Mouse (Mus musculus): Measurements from ENCODE around the gene Slc2a5. TPM values are rescaled to one million over a fixed set of nuclear protein-coding genes. Genes with fewer than 3 reads are reported as not detected.

Slc2a5 gene
- polyA plus RNA-seq, 1 experiment from 2014 or later = 3.3 TPM

DNA sequence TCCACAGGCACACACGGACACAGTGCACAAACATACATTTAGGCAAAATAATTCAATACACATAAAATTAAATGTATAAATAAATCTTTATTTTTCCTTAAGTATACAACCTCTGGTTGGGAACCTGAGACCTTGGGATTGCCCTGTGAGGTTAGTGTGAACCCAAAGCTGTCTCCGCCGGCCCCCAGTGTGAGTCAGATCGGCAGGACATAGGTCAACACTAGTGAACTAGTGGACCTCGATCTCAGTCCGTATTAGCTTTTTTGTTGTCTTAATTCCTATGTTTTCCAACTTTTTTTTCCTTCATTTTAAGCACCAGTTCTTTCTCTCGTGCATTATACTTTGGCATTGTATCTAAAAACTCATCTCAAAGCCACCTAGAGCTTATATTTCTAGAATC, 8.8 kb downstream of the Slc2a5 start:
- H3K4me3 ChIP-seq (ENCODE audit: low read depth, low read length) = no peak overlapping the region

GRCm38 (mm10) chr4:150128571-150128970, 9.5 kb downstream of the Slc2a5 start:
- 60% methylated on average over 8 of the region's 8 CpGs for WGBS

More for the DNA sequence above, 8.8 kb downstream of the Slc2a5 start:
- H3K4me1 ChIP-seq (ENCODE audit: control insufficient read depth, insufficient read depth, low read length) = no peaks in the 10 kb centered on the region
- DNase-seq (ENCODE audit: low spot score) (no peak), ATAC-seq (ENCODE audit: insufficient read depth, low FRiP score, low TSS enrichment) (no peak)
- H3K9ac ChIP-seq (ENCODE audit: low read length) = no peak overlapping the region
- WGBS = 89% methylated on average over 7 of the region's 7 CpGs
- H3K9me3 ChIP-seq (ENCODE audit: control insufficient read depth, low read length) = no peaks in the 10 kb centered on the region
- H3K27ac ChIP-seq (ENCODE audit: low read depth, low read length) = no peak overlapping the region
- no peaks in the 10 kb centered on the region for H3K36me3 ChIP-seq (ENCODE audit: control insufficient read depth, insufficient read depth, low read length)
- no peaks in the 10 kb centered on the region for H3K27me3 ChIP-seq (ENCODE audit: control insufficient read depth, insufficient read depth, low read length)
- no peak overlapping the region for H3K4me2 ChIP-seq (ENCODE audit: low read depth)

DNA sequence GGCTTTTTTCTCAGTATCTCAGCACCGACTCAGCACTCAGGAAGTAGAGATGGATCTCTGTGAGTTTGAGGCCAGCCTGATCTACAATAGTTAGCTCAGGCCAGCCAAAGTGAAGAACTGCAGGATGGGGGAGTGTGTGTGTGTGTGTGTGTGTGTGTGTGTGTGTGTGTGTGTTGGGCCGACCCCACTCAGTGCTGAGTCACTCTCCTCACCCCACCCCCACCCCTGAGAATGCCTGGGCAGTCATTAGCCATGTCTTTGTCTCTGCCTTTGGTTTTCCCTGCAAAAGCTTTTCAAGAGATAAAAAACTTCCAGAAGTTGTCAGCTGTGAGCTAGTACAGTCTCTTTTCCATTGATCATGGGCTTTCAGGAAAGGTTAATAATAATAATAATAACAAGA, 11.6 kb downstream of the Slc2a5 start:
- no peak for ATAC-seq (ENCODE audit: insufficient read depth, low FRiP score, low TSS enrichment)
- 49% methylated on average over 2 of the region's 2 CpGs for WGBS
- no peak for DNase-seq (ENCODE audit: low spot score)

More at GRCm38 (mm10) chr4:150128571-150128970, 9.5 kb downstream of the Slc2a5 start:
- DNase-seq (ENCODE audit: low spot score) = no peak
- ATAC-seq (ENCODE audit: insufficient read depth, low FRiP score, low TSS enrichment) = no peak
- Histone ChIP-seq H3K4me2 (ENCODE audit: low read depth) (no peak overlapping the region), H3K4me1 (ENCODE audit: control insufficient read depth, insufficient read depth, low read length) (no peaks in the 10 kb centered on the region), H3K36me3 (ENCODE audit: control insufficient read depth, insufficient read depth, low read length) (no peaks in the 10 kb centered on the region), H3K4me3 (ENCODE audit: low read depth, low read length) (no peak overlapping the region), H3K9me3 (ENCODE audit: control insufficient read depth, low read length) (no peaks in the 10 kb centered on the region), H3K27me3 (ENCODE audit: control insufficient read depth, insufficient read depth, low read length) (no peaks in the 10 kb centered on the region), H3K27ac (ENCODE audit: low read depth, low read length) (no peak overlapping the region), H3K9ac (ENCODE audit: low read length) (no peak overlapping the region)

DNA sequence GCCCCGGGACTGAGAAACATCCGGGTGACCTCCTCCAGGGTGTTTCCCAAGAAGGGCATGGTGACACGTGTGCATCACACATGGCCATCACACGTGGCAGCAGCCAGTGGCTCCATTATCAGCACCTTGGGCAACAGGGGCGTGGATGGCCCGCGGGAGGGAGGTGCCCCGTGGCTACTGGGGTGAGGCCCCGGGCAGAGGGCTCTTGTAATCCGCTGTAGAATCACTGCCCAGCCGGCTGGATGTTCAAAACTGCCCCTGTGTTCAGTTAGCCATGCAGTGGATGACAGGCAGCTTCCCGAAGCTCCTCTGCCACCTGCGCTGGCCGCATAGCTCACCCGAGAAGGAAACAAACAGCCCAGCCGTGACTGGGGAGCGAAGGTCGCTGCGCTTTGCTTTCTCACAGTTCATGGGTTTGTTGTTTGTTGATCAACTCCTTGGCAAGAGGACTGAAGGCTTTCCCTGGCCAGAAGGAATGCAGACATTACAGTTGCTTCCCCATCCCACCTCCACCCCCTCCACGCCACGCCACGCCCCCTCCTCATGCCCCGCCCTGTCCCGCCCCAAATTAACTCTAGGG, 13.7 kb downstream of the Slc2a5 start:
- H3K4me2 ChIP-seq (ENCODE audit: low read depth) = peak overlapping the region; percentile 27
- no peak overlapping the region for H3K9ac ChIP-seq (ENCODE audit: low read length)
- 30% methylated on average over 24 of the region's 24 CpGs for WGBS

More for the DNA sequence above, 11.6 kb downstream of the Slc2a5 start:
- no peak overlapping the region for H3K9ac ChIP-seq (ENCODE audit: low read length)
- no peaks in the 10 kb centered on the region for H3K27me3 ChIP-seq (ENCODE audit: control insufficient read depth, insufficient read depth, low read length)
- no peaks in the 10 kb centered on the region for H3K4me1 ChIP-seq (ENCODE audit: control insufficient read depth, insufficient read depth, low read length)
- H3K36me3 ChIP-seq (ENCODE audit: control insufficient read depth, insufficient read depth, low read length) = no peaks in the 10 kb centered on the region
- H3K4me2 ChIP-seq (ENCODE audit: low read depth) = no peak overlapping the region
- no peaks in the 10 kb centered on the region for H3K9me3 ChIP-seq (ENCODE audit: control insufficient read depth, low read length)
- no peak overlapping the region for H3K4me3 ChIP-seq (ENCODE audit: low read depth, low read length)
- H3K27ac ChIP-seq (ENCODE audit: low read depth, low read length) = no peak overlapping the region

DNA sequence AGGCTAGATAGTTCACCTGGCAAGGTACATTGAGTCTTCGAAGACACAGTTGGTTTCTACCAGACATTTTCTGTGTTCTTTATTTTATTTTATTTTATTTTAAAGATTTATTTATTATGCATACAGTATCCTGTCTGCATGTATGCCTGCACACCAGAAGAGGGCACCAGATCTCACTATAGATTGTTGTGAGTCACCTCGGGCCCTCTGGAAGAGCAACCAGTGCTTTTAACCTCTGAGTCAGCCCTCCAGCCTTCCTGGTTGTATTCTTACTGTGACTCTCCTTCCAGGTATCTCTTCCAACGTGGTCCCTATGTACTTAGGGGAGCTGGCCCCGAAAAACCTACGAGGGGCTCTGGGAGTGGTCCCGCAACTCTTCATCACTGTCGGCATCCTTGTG, 16.2 kb downstream of the Slc2a5 start:
- Histone ChIP-seq H3K4me2 (ENCODE audit: low read depth) (no peak overlapping the region), H3K36me3 (ENCODE audit: control insufficient read depth, insufficient read depth, low read length) (no peaks in the 10 kb centered on the region), H3K27me3 (ENCODE audit: control insufficient read depth, insufficient read depth, low read length) (no peaks in the 10 kb centered on the region), H3K27ac (ENCODE audit: low read depth, low read length) (no peak overlapping the region), H3K9ac (ENCODE audit: low read length) (no peak overlapping the region), H3K4me3 (ENCODE audit: low read depth, low read length) (no peak overlapping the region), H3K4me1 (ENCODE audit: control insufficient read depth, insufficient read depth, low read length) (peaks cover 5% of the 10 kb centered on the region; the same call in 1 of the 2 replicates), H3K9me3 (ENCODE audit: control insufficient read depth, low read length) (no peaks in the 10 kb centered on the region)
- WGBS = 89% methylated on average over 7 of the region's 7 CpGs
- ATAC-seq (ENCODE audit: insufficient read depth, low FRiP score, low TSS enrichment) (no peak), DNase-seq (ENCODE audit: low spot score) (no peak)

More for the DNA sequence above, 13.7 kb downstream of the Slc2a5 start:
- no peaks in the 10 kb centered on the region for H3K4me1 ChIP-seq (ENCODE audit: control insufficient read depth, insufficient read depth, low read length)
- no peak for DNase-seq (ENCODE audit: low spot score)
- H3K27ac ChIP-seq (ENCODE audit: low read depth, low read length) = no peak overlapping the region
- no peaks in the 10 kb centered on the region for H3K27me3 ChIP-seq (ENCODE audit: control insufficient read depth, insufficient read depth, low read length)
- H3K4me3 ChIP-seq (ENCODE audit: low read depth, low read length) = no peak overlapping the region
- H3K36me3 ChIP-seq (ENCODE audit: control insufficient read depth, insufficient read depth, low read length) = no peaks in the 10 kb centered on the region
- ATAC-seq (ENCODE audit: insufficient read depth, low FRiP score, low TSS enrichment) = no peak
- no peaks in the 10 kb centered on the region for H3K9me3 ChIP-seq (ENCODE audit: control insufficient read depth, low read length)

- H3K9ac ChIP-seq (ENCODE audit: low read length) = no peak overlapping the region
- no peak overlapping the region for H3K4me3 ChIP-seq (ENCODE audit: low read depth, low read length)
- no peaks in the 10 kb centered on the region for H3K36me3 ChIP-seq (ENCODE audit: control insufficient read depth, insufficient read depth, low read length)
- DNase-seq (ENCODE audit: low spot score) (peak; percentile 82), ATAC-seq (ENCODE audit: insufficient read depth, low FRiP score, low TSS enrichment) (peak; percentile 23)
- no peaks in the 10 kb centered on the region for H3K27me3 ChIP-seq (ENCODE audit: control insufficient read depth, insufficient read depth, low read length)
- no peaks in the 10 kb centered on the region for H3K9me3 ChIP-seq (ENCODE audit: control insufficient read depth, low read length)
- H3K4me2 ChIP-seq (ENCODE audit: low read depth) = no peak overlapping the region
- no peak overlapping the region for H3K27ac ChIP-seq (ENCODE audit: low read depth, low read length)
- WGBS = 9% methylated on average over 10 of the region's 10 CpGs
- peaks cover 5% of the 10 kb centered on the region; the same call in 1 of the 2 replicates for H3K4me1 ChIP-seq (ENCODE audit: control insufficient read depth, insufficient read depth, low read length)
Observed at GRCm38 (mm10) chr4:150136693-150137092, 17.6 kb downstream of the Slc2a5 start.

- DNase-seq (ENCODE audit: low spot score) = no peak
- Histone ChIP-seq H3K4me1 (ENCODE audit: control insufficient read depth, insufficient read depth, low read length) (peaks cover 5% of the 10 kb centered on the region; the same call in 1 of the 2 replicates), H3K9me3 (ENCODE audit: control insufficient read depth, low read length) (no peaks in the 10 kb centered on the region), H3K27ac (ENCODE audit: low read depth, low read length) (no peak overlapping the region), H3K36me3 (ENCODE audit: control insufficient read depth, insufficient read depth, low read length) (no peaks in the 10 kb centered on the region), H3K9ac (ENCODE audit: low read length) (no peak overlapping the region), H3K27me3 (ENCODE audit: control insufficient read depth, insufficient read depth, low read length) (no peaks in the 10 kb centered on the region), H3K4me2 (ENCODE audit: low read depth) (no peak overlapping the region), H3K4me3 (ENCODE audit: low read depth, low read length) (no peak overlapping the region)
- 90% methylated on average over 7 of the region's 7 CpGs for WGBS
- no peak for ATAC-seq (ENCODE audit: insufficient read depth, low FRiP score, low TSS enrichment)
Observed at GRCm38 (mm10) chr4:150137368-150138083, 18.4 kb downstream of the Slc2a5 start.

- Histone ChIP-seq H3K9me3 (ENCODE audit: control insufficient read depth, low read length) (no peaks in the 10 kb centered on the region), H3K4me1 (ENCODE audit: control insufficient read depth, insufficient read depth, low read length) (peaks cover 5% of the 10 kb centered on the region; the same call in 1 of the 2 replicates), H3K9ac (ENCODE audit: low read length) (peak overlapping the region; percentile 32), H3K4me2 (ENCODE audit: low read depth) (peak overlapping the region; percentile 35), H3K27me3 (ENCODE audit: control insufficient read depth, insufficient read depth, low read length) (no peaks in the 10 kb centered on the region), H3K27ac (ENCODE audit: low read depth, low read length) (no peak overlapping the region), H3K4me3 (ENCODE audit: low read depth, low read length) (peak overlapping the region; percentile 6; the same call in 1 of the 2 replicates), H3K36me3 (ENCODE audit: control insufficient read depth, insufficient read depth, low read length) (no peaks in the 10 kb centered on the region)
- WGBS = 21% methylated on average over 9 of the region's 9 CpGs
- peak; percentile 67 for DNase-seq (ENCODE audit: low spot score)
- ATAC-seq (ENCODE audit: insufficient read depth, low FRiP score, low TSS enrichment) = peak; percentile 74
Observed at GRCm38 (mm10) chr4:150138084-150138543, 19.0 kb downstream of the Slc2a5 start.

GRCm38 (mm10) chr4:150139090-150139489, 20.0 kb downstream of the Slc2a5 start:
- no peak overlapping the region for H3K27ac ChIP-seq (ENCODE audit: low read depth, low read length)
- ATAC-seq (ENCODE audit: insufficient read depth, low FRiP score, low TSS enrichment) = no peak
- WGBS = 63% methylated on average over 13 of the region's 13 CpGs
- H3K9ac ChIP-seq (ENCODE audit: low read length) = no peak overlapping the region
- no peaks in the 10 kb centered on the region for H3K27me3 ChIP-seq (ENCODE audit: control insufficient read depth, insufficient read depth, low read length)
- no peaks in the 10 kb centered on the region for H3K9me3 ChIP-seq (ENCODE audit: control insufficient read depth, low read length)
- no peak overlapping the region for H3K4me3 ChIP-seq (ENCODE audit: low read depth, low read length)
- H3K4me1 ChIP-seq (ENCODE audit: control insufficient read depth, insufficient read depth, low read length) = peaks cover 5% of the 10 kb centered on the region; the same call in 1 of the 2 replicates
- no peak overlapping the region for H3K4me2 ChIP-seq (ENCODE audit: low read depth)
- no peak for DNase-seq (ENCODE audit: low spot score)
- H3K36me3 ChIP-seq (ENCODE audit: control insufficient read depth, insufficient read depth, low read length) = no peaks in the 10 kb centered on the region
